Mouse (Mus musculus) cerebellum, adult 2 months (tissue): ENCODE results near the gene H2-Q2.

Experiments used
- CTCF ChIP-seq: fragments of 200-500 bp; IDR thresholded peaks from 2 replicates; pipeline ENCODE4 v1.5.1; 2011; ENCODE audit warnings: low read depth, mild to moderate bottlenecking, control low read depth, low read length, moderate library complexity, borderline replicate concordance; ENCODE audit not compliant: insufficient read depth
- POLR2A ChIP-seq: fragments of 200-500 bp; IDR thresholded peaks from 2 replicates; pipeline ENCODE4 v1.6.1; 2011; ENCODE audit warnings: low read length, control low read depth, borderline replicate concordance; ENCODE audit not compliant: insufficient read depth

DNA sequence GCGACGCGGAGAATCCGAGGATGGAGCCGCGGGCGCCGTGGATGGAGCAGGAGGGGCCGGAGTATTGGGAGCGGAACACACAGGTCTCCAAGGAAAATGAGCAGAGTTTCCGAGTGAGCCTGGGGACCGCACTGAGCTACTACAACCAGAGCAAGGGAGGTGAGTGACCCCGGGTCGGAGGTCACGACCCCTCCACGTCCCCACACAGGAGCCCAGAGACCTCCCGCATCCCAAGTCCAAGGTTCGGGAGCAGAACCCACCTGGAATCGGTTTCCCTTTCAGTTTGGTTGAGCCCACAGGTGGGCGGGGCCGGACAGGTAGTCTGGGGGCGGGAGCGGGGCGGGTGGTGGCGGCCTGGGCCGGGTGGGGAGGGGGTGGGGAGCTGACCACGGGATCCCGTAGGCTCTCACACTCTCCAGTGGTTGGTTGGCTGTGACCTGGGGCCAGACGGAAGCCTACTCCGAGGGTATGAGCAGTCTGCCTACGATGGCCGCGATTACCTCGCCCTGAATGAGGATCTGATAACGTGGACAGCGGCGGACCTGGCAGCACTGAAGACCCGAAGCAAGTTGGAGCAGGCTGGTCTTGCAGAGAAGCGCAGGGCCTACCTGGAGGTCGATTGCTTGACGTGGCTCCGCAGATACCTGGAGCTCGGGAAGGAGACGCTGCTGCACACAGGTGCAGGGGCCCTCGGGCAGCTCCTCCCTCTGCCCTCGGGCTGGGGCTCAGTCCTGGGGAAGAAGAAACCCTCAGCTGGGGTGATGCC lies 852 bp downstream of the H2-Q2 start:
- TF ChIP-seq CTCF (no peak), POLR2A (no peak)
